Mouse (Mus musculus) embryonic facial prominence, embryonic 15.5 days (tissue): ENCODE measurements around the gene Ampd1. TPM values are rescaled to one million over a fixed set of nuclear protein-coding genes. Genes with fewer than 3 reads are reported as not detected.
"Not testable (repeated sequence)": the region's sequence is repeated elsewhere in the genome, so short reads cannot be mapped to it uniquely, and the experiment has no call there.

Source experiments
- ATAC-seq: fragments of 200-750 bp; cut with Nextera tagmentation; 2 replicates; pipeline ENCODE4 v1.8.0; 2017; ENCODE audit warnings: low read depth, moderate TSS enrichment; ENCODE audit not compliant: insufficient number of reproducible peaks, low FRiP score, low TSS enrichment
- H3K27ac ChIP-seq: fragments of 300-500 bp; sonication (generic); replicated peaks from 2 replicates; pipeline ENCODE4 v1.5.1; 2015; ENCODE audit warnings: mild to moderate bottlenecking, inconsistent platforms
- H3K27me3 ChIP-seq: fragments of 300-500 bp; sonication (generic); 2 replicates; pipeline ENCODE4 v1.6.1; 2015; ENCODE audit warnings: inconsistent platforms
- H3K36me3 ChIP-seq: fragments of 300-500 bp; sonication (generic); 2 replicates; pipeline ENCODE4 v1.6.1; 2015; ENCODE audit warnings: mild to moderate bottlenecking, inconsistent platforms
- H3K4me1 ChIP-seq: fragments of 300-500 bp; sonication (generic); 2 replicates; pipeline ENCODE4 v1.6.1; 2015; ENCODE audit warnings: inconsistent platforms
- H3K4me2 ChIP-seq: fragments of 300-500 bp; sonication (generic); replicated peaks from 2 replicates; pipeline ENCODE4 v1.6.1; 2015; ENCODE audit warnings: mild to moderate bottlenecking, inconsistent platforms
- H3K4me3 ChIP-seq: fragments of 300-500 bp; sonication (generic); replicated peaks from 2 replicates; pipeline ENCODE4 v1.5.1; 2015; ENCODE audit warnings: mild to moderate bottlenecking, inconsistent platforms
- H3K9ac ChIP-seq: fragments of 300-500 bp; sonication (generic); 2 replicates; pipeline ENCODE4 v1.6.1; 2015; ENCODE audit warnings: inconsistent platforms
- H3K9me3 ChIP-seq: fragments of 300-500 bp; sonication (generic); replicated peaks from 2 replicates; pipeline ENCODE4 v1.6.1; 2016; ENCODE audit warnings: inconsistent platforms
- WGBS: fragments of 180-500 bp; shearing (Covaris S2); methylation state at CpG from one replicate; pipeline ENCODE4 v1.1.7; 2015; 5-methylcytosine and 5-hydroxymethylcytosine counted together
- polyA plus RNA-seq: library from polyadenylated mRNA; unstranded; fragments of >200 nt; fragmentation: Nextera tagmentation; extraction: Ambion mirVana; gene quantifications from 2 replicates; pipeline ENCODE4 v1.2.1, GENCODE M21; 2015

Gene Ampd1
- polyA plus RNA-seq, 1 experiment from 2014 or later = 4.8 TPM

DNA sequence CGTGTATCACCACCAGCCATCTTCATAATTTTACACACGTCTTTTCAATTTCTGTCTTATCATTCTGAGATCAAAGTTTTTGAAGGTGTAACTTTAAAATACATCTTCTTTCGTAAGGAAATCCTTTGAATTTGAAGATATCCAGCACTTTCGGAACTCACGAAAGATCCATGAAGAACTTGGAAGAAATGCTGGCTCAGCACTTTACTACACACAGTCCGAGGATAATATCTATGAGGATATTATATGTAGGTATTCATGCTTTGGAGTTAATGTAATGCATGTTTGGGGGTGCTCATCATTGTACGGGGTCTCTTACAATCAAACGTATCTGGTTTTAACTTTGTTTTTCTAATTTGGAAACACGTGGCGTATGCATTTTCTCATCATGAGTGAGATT lies 59.3 kb downstream of the Ampd1 start:
- 76% methylated on average over 10 of the region's 10 CpGs for WGBS
- Histone ChIP-seq H3K9me3 (no peaks in the 10 kb centered on the region), H3K4me3 (no peak overlapping the region), H3K4me2 (no peak overlapping the region), H3K4me1 (peaks cover 20% of the 10 kb centered on the region), H3K27ac (no peak overlapping the region), H3K27me3 (no peaks in the 10 kb centered on the region), H3K9ac (no peak overlapping the region), H3K36me3 (peaks cover 14% of the 10 kb centered on the region)
- ATAC-seq = no peak

DNA sequence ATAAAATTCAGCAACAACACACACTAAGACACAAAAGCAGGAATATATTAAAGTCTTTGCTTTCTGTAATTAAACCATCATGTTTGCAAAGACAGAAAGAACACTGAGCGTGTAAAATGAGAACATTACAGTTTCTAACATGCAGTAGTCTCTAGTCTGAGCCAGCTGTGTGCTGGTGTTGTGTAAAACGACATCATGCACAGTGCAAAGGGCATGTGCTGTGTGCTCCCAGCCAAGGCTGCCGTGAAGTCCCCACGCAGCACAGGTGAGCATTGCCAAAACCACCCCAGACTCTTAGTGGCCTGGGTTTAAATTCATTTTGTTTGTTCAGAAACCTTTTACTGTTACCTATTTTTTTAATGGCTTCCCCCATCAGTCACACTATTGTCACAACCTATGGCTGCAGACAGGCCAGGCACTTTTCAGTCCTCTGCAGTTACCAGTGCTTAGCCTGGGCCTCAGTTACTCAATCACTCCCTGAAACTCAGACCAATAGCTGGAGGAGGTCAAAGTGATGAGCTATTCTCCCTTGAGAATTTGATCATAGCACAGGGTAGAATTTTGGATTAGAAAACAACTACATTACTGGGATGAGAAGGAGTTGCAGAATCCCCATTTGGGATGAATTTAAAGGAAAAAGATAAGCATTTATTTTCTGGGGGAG lies 62.7 kb downstream of the Ampd1 start:
- WGBS = 42% methylated on average over 4 of the region's 4 CpGs
- no peaks in the 10 kb centered on the region for H3K9me3 ChIP-seq
- no peaks in the 10 kb centered on the region for H3K27me3 ChIP-seq
- H3K9ac ChIP-seq = no peak overlapping the region
- no peak overlapping the region for H3K4me3 ChIP-seq
- 0 out of 2 replicates have a peak, but pooled peaks cover 17% of the 10 kb centered on the region for H3K4me1 ChIP-seq
- H3K27ac ChIP-seq = no peak overlapping the region
- ATAC-seq = no peak
- H3K36me3 ChIP-seq = peaks cover 14% of the 10 kb centered on the region
- H3K4me2 ChIP-seq = no peak overlapping the region

DNA sequence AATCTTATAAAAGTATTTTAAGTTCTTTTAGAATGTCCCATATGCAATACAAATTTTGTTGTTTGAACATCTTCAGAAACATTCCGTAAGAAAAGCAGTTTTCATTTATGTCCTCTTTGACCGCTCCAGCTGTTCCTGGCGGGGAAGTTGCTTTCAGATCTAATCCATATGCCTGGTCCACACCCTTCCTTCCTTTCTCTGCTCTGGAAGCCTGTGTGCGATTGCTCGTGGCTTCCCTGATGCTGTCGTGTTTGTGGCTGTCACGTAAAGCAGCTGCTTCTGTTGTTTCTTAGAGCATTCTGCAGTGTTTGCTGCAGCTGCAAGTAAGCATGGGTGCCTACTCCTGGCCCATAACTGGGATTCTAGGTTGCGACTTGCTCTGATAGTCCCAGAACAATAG lies 65.2 kb downstream of the Ampd1 start:
- Histone ChIP-seq H3K27ac (peak overlapping the region; percentile 80), H3K4me1 (0 out of 2 replicates have a peak, but pooled peaks cover 17% of the 10 kb centered on the region), H3K4me3 (no peak overlapping the region), H3K9me3 (no peaks in the 10 kb centered on the region), H3K4me2 (0 out of 2 replicates have a peak overlapping the region, but pooled peaks have one; percentile 0), H3K9ac (no peak overlapping the region), H3K36me3 (peaks cover 12% of the 10 kb centered on the region; the same call in 1 of the 2 replicates), H3K27me3 (no peaks in the 10 kb centered on the region)
- WGBS = 26% methylated on average over 8 of the region's 8 CpGs
- ATAC-seq = no peak

DNA sequence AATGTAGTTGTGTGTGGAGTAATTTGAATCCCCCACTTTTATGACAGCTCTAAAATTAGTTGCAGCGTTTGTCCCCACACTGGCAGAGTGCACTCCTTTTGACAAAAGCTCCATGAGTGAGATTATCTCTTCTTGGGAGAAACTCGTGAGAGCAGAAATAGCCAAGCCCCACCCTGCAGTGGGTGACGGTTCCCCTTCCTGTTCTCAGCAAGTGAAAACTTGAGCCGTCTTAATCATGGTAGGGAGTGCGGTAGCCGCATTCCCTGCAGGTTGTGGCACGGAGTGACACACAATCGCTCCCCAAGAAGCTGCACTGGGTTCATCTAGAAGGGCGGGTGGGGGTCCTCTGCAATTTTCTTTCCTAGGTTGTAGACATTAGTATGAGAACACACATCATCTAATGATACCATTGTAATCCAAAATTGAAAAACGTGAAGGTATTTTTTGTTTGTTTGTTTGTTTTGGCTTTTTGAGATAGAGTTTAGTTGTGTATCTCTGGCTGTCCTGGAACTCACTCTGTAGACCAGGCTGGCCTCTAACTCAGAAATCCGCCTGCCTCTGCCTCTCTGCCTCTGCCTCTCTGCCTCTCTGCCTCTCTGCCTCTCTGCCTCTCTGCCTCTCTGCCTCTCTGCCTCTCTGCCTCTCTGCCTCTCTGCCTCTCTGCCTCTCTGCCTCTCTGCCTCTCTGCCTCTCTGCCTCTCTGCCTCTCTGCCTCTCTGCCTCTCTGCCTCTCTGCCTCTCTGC lies 66.5 kb downstream of the Ampd1 start:
- not testable (repeated sequence) for H3K9ac ChIP-seq, ATAC-seq, H3K4me3 ChIP-seq, H3K4me2 ChIP-seq, H3K27me3 ChIP-seq, H3K9me3 ChIP-seq
- WGBS = 43% methylated on average over 11 of the region's 11 CpGs
- Histone ChIP-seq H3K27ac (peak overlapping the region; percentile 80), H3K4me1 (0 out of 2 replicates have a peak, but pooled peaks cover 17% of the 10 kb centered on the region), H3K36me3 (peaks cover 12% of the 10 kb centered on the region; the same call in 1 of the 2 replicates)

DNA sequence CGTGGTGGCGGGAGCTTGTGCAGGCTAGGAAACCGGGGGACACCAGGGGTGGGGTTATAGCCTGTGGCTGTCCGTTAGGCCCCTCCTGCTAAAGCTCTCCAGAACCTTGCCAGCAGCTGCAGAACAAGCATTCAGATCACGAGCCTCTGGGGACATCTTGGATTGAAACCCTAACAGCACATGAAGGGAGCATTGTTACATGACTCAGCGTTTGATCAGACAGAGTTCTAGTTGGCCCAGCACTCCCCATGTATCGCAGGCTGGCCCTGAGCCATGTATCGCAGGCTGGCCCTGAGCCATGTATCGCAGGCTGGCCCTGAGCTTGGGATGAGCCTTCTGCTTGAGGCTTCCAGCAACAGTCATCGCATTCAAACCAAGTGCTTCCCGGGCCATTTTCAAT lies 67.5 kb downstream of the Ampd1 start:
- Histone ChIP-seq H3K4me2 (no peak overlapping the region), H3K27me3 (no peaks in the 10 kb centered on the region), H3K27ac (no peak overlapping the region), H3K9ac (no peak overlapping the region), H3K9me3 (no peaks in the 10 kb centered on the region), H3K4me1 (0 out of 2 replicates have a peak, but pooled peaks cover 17% of the 10 kb centered on the region), H3K36me3 (peaks cover 12% of the 10 kb centered on the region; the same call in 1 of the 2 replicates), H3K4me3 (no peak overlapping the region)
- WGBS = 78% methylated on average over 11 of the region's 11 CpGs
- ATAC-seq = no peak

DNA sequence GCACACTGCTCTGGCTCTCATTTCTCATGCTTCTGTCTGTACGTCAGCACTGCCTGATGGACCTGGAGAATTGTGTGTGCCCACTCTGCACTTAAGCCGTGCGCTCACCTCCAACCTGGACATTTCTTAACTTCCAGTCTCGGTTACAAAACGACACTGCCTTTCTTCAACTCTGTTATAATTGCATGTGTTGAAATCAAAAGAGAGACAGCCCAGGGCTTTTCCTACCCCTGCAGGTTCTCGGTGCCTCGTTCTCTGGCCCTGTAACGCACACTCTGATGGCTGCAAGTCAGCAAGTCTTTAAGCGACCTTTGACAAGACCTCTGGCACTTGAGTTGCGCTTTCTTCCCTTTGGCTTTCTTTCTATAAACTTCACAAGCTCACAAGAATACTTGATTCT lies 68.6 kb downstream of the Ampd1 start:
- Histone ChIP-seq H3K4me2 (no peak overlapping the region), H3K4me3 (no peak overlapping the region), H3K27me3 (no peaks in the 10 kb centered on the region), H3K9me3 (no peaks in the 10 kb centered on the region), H3K36me3 (peaks cover 10% of the 10 kb centered on the region; the same call in 1 of the 2 replicates), H3K27ac (no peak overlapping the region), H3K4me1 (0 out of 2 replicates have a peak, but pooled peaks cover 16% of the 10 kb centered on the region), H3K9ac (no peak overlapping the region)
- ATAC-seq = no peak
- WGBS = 78% methylated on average over 10 of the region's 10 CpGs

DNA sequence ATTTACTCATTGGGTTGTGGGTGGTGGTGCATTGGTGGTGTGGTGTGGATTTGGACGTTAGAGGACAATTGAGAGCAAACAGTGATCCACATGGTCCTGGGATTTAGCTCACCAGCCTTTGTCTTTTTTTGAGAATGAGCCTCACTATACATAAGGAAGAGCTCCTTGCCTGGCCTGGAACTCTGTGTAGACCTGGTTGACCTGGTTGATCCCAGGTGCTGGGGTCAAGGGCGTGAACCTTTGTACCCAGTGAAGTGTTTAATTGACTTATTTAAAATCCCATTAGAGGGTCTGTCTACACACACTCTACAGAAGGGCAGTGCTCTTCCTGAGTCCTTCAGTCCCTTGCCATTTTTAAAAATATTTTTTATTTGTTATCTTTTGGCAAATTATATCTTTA lies 71.5 kb downstream of the Ampd1 start:
- Histone ChIP-seq H3K4me3 (no peak overlapping the region), H3K36me3 (peaks cover 24% of the 10 kb centered on the region), H3K4me2 (no peak overlapping the region), H3K27ac (no peak overlapping the region), H3K27me3 (no peaks in the 10 kb centered on the region), H3K4me1 (0 out of 2 replicates have a peak, but pooled peaks cover 4% of the 10 kb centered on the region), H3K9ac (no peak overlapping the region), H3K9me3 (no peaks in the 10 kb centered on the region)
- no peak for ATAC-seq
- 86% methylated on average over 2 of the region's 2 CpGs for WGBS

DNA sequence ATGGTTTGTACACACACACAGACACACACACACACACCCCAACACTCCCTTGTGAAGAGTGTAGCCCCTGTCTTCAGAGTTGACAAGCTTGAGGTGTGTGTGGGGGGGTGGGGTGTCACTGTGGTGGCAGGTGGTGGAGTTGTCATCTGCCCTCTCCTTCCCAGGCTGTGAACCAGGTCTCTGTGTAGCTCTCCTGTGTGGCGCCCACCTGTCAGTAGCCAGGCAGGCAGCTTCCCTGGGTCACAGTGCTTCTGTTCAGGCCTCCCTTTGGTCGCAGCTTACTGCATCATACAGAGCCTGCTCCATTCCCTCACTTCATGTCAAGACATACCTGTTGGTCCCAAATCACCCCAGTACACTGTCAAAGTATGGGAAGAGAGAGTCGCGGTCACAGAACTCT lies 72.0 kb downstream of the Ampd1 start:
- H3K27ac ChIP-seq = peak overlapping the region; percentile 71
- H3K4me1 ChIP-seq = 0 out of 2 replicates have a peak, but pooled peaks cover 4% of the 10 kb centered on the region
- H3K27me3 ChIP-seq = no peaks in the 10 kb centered on the region
- peaks cover 28% of the 10 kb centered on the region for H3K36me3 ChIP-seq
- 73% methylated on average over 4 of the region's 4 CpGs for WGBS
- no peaks in the 10 kb centered on the region for H3K9me3 ChIP-seq
- no peak overlapping the region for H3K9ac ChIP-seq
- ATAC-seq = no peak
- H3K4me2 ChIP-seq = no peak overlapping the region
- no peak overlapping the region for H3K4me3 ChIP-seq

DNA sequence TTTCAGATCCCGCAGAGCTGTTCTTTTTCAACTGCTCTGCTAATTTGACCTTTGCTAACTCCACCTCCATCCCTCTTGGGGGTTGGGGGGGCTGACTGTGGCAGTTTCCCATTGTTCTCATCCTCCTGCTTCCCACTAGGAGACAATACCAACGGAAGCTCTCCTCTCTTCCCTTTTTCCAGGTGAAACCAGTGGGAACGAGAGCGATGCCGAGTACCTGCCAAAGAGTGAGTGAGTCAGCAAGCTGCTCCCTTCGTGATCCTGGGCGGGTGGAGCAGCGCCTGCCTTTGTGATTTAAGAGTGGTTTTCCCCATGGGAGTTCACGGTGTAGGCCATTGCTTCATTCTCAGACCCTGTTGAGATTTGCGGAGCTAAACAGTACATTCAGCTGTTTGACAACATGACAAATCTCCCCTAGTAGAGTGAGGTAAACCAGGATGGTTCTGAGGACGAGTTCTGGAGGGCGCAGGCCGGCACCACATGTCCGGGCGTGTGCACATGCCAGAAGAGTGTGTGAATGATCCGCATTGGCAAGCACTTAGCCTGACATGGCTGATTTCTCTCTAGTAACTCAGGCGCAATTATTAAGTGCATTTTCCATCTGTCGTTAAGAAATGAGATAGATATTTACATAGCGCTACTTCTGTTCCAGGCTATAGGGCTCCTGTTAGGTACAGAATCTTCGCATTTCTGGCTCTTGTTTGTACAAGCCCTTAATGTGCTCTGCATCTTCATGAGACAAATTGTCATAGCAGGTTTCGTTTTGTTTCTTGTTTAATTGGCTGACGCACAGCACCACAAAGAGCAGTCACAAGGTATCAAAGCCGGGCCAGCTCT lies 72.7 kb downstream of the Ampd1 start:
- H3K4me3 ChIP-seq = no peak overlapping the region
- H3K36me3 ChIP-seq = peaks cover 30% of the 10 kb centered on the region
- H3K27me3 ChIP-seq = no peaks in the 10 kb centered on the region
- 0 out of 2 replicates have a peak, but pooled peaks cover 4% of the 10 kb centered on the region for H3K4me1 ChIP-seq
- no peak for ATAC-seq
- peak overlapping the region; percentile 71 for H3K27ac ChIP-seq
- WGBS = 48% methylated on average over 23 of the region's 23 CpGs
- no peak overlapping the region for H3K4me2 ChIP-seq
- H3K9ac ChIP-seq = no peak overlapping the region
- H3K9me3 ChIP-seq = no peaks in the 10 kb centered on the region

DNA sequence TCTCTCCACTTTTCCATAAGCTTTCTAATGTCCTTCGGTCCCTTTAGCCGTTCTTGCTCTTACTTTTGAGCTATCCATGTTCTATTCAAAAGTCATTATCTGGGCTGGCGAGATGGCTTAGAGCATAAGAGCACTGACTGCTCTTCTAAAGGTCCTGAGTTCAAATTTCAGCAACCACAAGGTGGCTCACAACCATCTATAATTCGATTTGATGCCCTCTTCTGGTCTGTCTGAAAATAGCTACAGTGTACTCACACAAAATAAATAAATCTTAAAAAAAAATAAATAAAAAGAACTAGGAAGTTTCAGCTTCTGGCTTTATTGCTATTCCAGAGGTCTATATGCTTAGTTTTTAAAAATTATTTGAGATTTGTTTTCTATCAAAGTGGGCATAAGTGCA lies 74.0 kb downstream of the Ampd1 start:
- H3K27me3 ChIP-seq = no peaks in the 10 kb centered on the region
- H3K4me1 ChIP-seq = 0 out of 2 replicates have a peak, but pooled peaks cover 4% of the 10 kb centered on the region
- no peak for ATAC-seq
- H3K4me2 ChIP-seq = no peak overlapping the region
- 90% methylated on average over 4 of the region's 4 CpGs for WGBS
- H3K4me3 ChIP-seq = no peak overlapping the region
- H3K36me3 ChIP-seq = peaks cover 32% of the 10 kb centered on the region
- H3K27ac ChIP-seq = no peak overlapping the region
- H3K9ac ChIP-seq = no peak overlapping the region
- no peaks in the 10 kb centered on the region for H3K9me3 ChIP-seq

DNA sequence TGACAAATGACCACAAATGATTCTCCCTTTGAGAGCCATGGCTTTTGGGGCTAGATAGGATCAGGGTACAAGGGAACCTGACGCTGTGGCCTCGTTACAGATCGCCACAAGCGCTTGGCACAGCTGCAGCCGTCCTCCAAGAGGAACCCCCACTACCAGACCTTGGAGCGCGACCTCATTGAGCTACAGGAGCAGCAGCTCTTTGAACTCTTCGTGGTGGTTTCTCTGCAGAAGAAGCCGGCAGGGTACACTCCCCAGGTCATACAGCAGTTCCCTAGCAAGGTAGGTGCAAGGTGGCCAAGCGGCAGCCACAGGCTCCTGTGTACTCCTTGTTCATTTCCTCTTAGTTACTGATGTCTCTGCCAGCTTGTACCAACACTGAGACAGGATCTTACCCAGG lies 75.1 kb downstream of the Ampd1 start:
- Histone ChIP-seq H3K36me3 (peaks cover 42% of the 10 kb centered on the region), H3K4me2 (no peak overlapping the region), H3K9me3 (no peaks in the 10 kb centered on the region), H3K4me3 (no peak overlapping the region), H3K4me1 (0 out of 2 replicates have a peak, but pooled peaks cover 4% of the 10 kb centered on the region), H3K9ac (no peak overlapping the region), H3K27me3 (no peaks in the 10 kb centered on the region), H3K27ac (no peak overlapping the region)
- ATAC-seq = no peak
- WGBS = 81% methylated on average over 10 of the region's 10 CpGs
